Mouse (Mus musculus) C2C12 (cell line): ENCODE results near the gene Mcrip2.

Experiments
- MYOD1 ChIP-seq: IDR thresholded peaks from one replicate; pipeline ENCODE4 v1.6.1; 2011; ENCODE audit warnings: low read depth; ENCODE audit not compliant: control insufficient read depth, insufficient read length
- USF1 ChIP-seq: IDR thresholded peaks from one replicate; pipeline ENCODE4 v1.6.1; 2011; ENCODE audit warnings: low read depth, mild to moderate bottlenecking, control low read depth, moderate library complexity

GRCm38 (mm10) chr17:25831451-25832281, 36.9 kb downstream of the Mcrip2 start:
- TF ChIP-seq USF1 (no peak), MYOD1 (no peak)
